Comparison of ENCODE assay signal across 10 mouse cellular contexts in genomic region chr7:30419561-30420499, GRCm38 (mm10). TPM values are rescaled to one million over a fixed set of nuclear protein-coding genes. Genes with fewer than 3 reads are reported as not detected.
DNase-seq lines count a peak whose midpoint lies in the region; ATAC-seq and TF ChIP-seq lines count a peak whose summit lies in the region.
"Had no signal": no experiment of that assay in that cellular context is flagged by ENCODE, and none has a peak within 500 bp of the region (broad histone marks: within the 10 kb centered on the region; RNA-seq: fewer than 3 reads in every experiment).

TSS of gene Hcst (minus strand) at chr7:30419854.

- peak; percentile 9 for DNase-seq in cerebellum, adult 8-10 months
- DNase-seq in G1E (ENCODE audit: low spot score), result peak; percentile 43
- DNase-seq in skeletal muscle tissue, adult 2 months (ENCODE audit: low read depth, low spot score), result peak; percentile 31
- DNase-seq in hindbrain, postnatal 0 days (ENCODE audit: low spot score), result no peak
- DNase-seq in frontal cortex, postnatal 25 days (ENCODE audit: low spot score in 2 of 2), result no peak
- DNase-seq: kidney, adult 8-10 months had no signal

- no peak within 1 kb of the TSS for H3K9ac ChIP-seq in liver, embryonic 12.5 days
- H3K9ac ChIP-seq in hindbrain, postnatal 0 days (replicated peaks; ENCODE audit: low read length), result no peak within 1 kb of the TSS
- no peak within 1 kb of the TSS for H3K9ac ChIP-seq in forebrain, embryonic 13.5 days
- H3K9ac ChIP-seq: forebrain, embryonic 12.5 days had no signal

- peaks cover 39% of the 10 kb centered on the region for H3K4me1 ChIP-seq in G1E (ENCODE audit: insufficient read depth, low read depth, low read length)
- peaks cover 42% of the 10 kb centered on the region for H3K4me1 ChIP-seq in liver, embryonic 12.5 days
- H3K4me1 ChIP-seq in hindbrain, postnatal 0 days (ENCODE audit: insufficient read depth, low read length), result peaks cover 5% of the 10 kb centered on the region; the same call in 1 of the 2 replicates
- H3K4me1 ChIP-seq in forebrain, embryonic 13.5 days, result peaks cover 21% of the 10 kb centered on the region

- no peaks in the 10 kb centered on the region for H3K9me3 ChIP-seq in G1E (replicated peaks)
- no peaks in the 10 kb centered on the region for H3K9me3 ChIP-seq in liver, embryonic 12.5 days (replicated peaks)
- no peaks in the 10 kb centered on the region for H3K9me3 ChIP-seq in hindbrain, postnatal 0 days (ENCODE audit: low read length)
- peaks cover 7% of the 10 kb centered on the region; the same call in 1 of the 2 replicates for H3K9me3 ChIP-seq in forebrain, embryonic 13.5 days (replicated peaks)
- H3K9me3 ChIP-seq: forebrain, embryonic 12.5 days had no signal

- H3K4me2 ChIP-seq in liver, embryonic 12.5 days, result peak within 1 kb of the TSS; percentile 95
- no peak within 1 kb of the TSS for H3K4me2 ChIP-seq in hindbrain, postnatal 0 days (ENCODE audit: low read depth, low read length)
- H3K4me2 ChIP-seq in forebrain, embryonic 13.5 days, result no peak within 1 kb of the TSS

- no peak for TF ChIP-seq CTCF in G1E (IDR thresholded peaks at IDR 0.05; ENCODE audit: low read depth, low read length)
- no peak for TF ChIP-seq CTCF in hindbrain, postnatal 0 days (IDR thresholded peaks at IDR 0.05; ENCODE audit: low read depth)

- 16% methylated on average over 10 of the region's 10 CpGs for WGBS in liver, embryonic 12.5 days (ENCODE audit: insufficient replicate concordance)
- WGBS in hindbrain, postnatal 0 days, result 74% methylated on average over 10 of the region's 10 CpGs
- WGBS in forebrain, embryonic 13.5 days, result 76% methylated on average over 10 of the region's 10 CpGs

- 0 out of 2 replicates have a peak, but pooled peaks cover 2% of the 10 kb centered on the region for H3K27me3 ChIP-seq in G1E (ENCODE audit: insufficient read depth, low read length)
- peaks cover 10% of the 10 kb centered on the region; the same call in 1 of the 2 replicates for H3K27me3 ChIP-seq in liver, embryonic 12.5 days (replicated peaks)
- no peaks in the 10 kb centered on the region for H3K27me3 ChIP-seq in hindbrain, postnatal 0 days (ENCODE audit: insufficient read depth, low read length)
- no peaks in the 10 kb centered on the region for H3K27me3 ChIP-seq in forebrain, embryonic 13.5 days

- peak within 1 kb of the TSS; percentile 50 for H3K27ac ChIP-seq in liver, embryonic 12.5 days
- no peak within 1 kb of the TSS for H3K27ac ChIP-seq in hindbrain, postnatal 0 days
- no peak within 1 kb of the TSS for H3K27ac ChIP-seq in forebrain, embryonic 13.5 days
- H3K27ac ChIP-seq: forebrain, embryonic 12.5 days had no signal

- peaks cover 16% of the 10 kb centered on the region for H3K36me3 ChIP-seq in G1E (replicated peaks)
- peaks cover 9% of the 10 kb centered on the region for H3K36me3 ChIP-seq in liver, embryonic 12.5 days
- H3K36me3 ChIP-seq in hindbrain, postnatal 0 days (ENCODE audit: insufficient read depth, low read length), result no peaks in the 10 kb centered on the region
- no peaks in the 10 kb centered on the region for H3K36me3 ChIP-seq in forebrain, embryonic 13.5 days (ENCODE audit: poor library complexity, severe bottlenecking)
- H3K36me3 ChIP-seq: forebrain, embryonic 12.5 days had no signal

- peak within 1 kb of the TSS; percentile 51; the same call in 1 of the 2 replicates for H3K4me3 ChIP-seq in G1E (ENCODE audit: low read depth, low read length)
- 0 out of 2 replicates have a peak within 1 kb of the TSS, but pooled peaks have one; percentile 16 for H3K4me3 ChIP-seq in liver, embryonic 12.5 days
- no peak within 1 kb of the TSS for H3K4me3 ChIP-seq in hindbrain, postnatal 0 days (ENCODE audit: low read length)
- no peak within 1 kb of the TSS for H3K4me3 ChIP-seq in forebrain, embryonic 13.5 days

- ATAC-seq in cerebellum, adult (ENCODE audit: insufficient number of reproducible peaks, low FRiP score, low TSS enrichment), result no peak
- ATAC-seq in G1E (ENCODE audit: extremely low read depth, insufficient number of reproducible peaks, low FRiP score, poor library complexity, severe bottlenecking), result peak; percentile 61
- ATAC-seq in liver, embryonic 12.5 days, result no peak
- ATAC-seq in hindbrain, postnatal 0 days, result no peak
- ATAC-seq in forebrain, embryonic 13.5 days, result no peak

RNA-seq across cellular contexts. Expression of gene Hcst, which starts in this region (rescaled TPM):
- total RNA-seq in G1E (2014; fragmentation: Nextera tagmentation) (not detected in 2 replicates), G1E (2017) (2.6 and 3.1 TPM in 2 replicates)
- polyA plus RNA-seq in G1E (2012), result 0.25 and 0.55 TPM in 2 replicates
- polyA plus RNA-seq in liver, embryonic 12.5 days (2016; fragmentation: Nextera tagmentation; extraction: Ambion mirVana), result 3.0 and 4.1 TPM in 2 replicates
- not detected in 2 replicates for total RNA-seq in hindbrain, postnatal 0 days (2014; rRNA removed)
- 0.84 and 1.0 TPM in 2 replicates for polyA plus RNA-seq in hindbrain, postnatal 0 days (2015; fragmentation: Nextera tagmentation; extraction: Ambion mirVana)
- 0.88 TPM in 1 of 2 replicates, not detected in the other for polyA plus RNA-seq in forebrain, embryonic 13.5 days (2015; fragmentation: Nextera tagmentation; extraction: Ambion mirVana)
- polyA plus RNA-seq: forebrain, embryonic 12.5 days had no signal

Comparison
In these comparisons a context has a peak if more than half of its experiments do, and no peak if none do; other contexts are left out.
1. DNase-seq: peak in cerebellum, adult 8-10 months (single experiment), G1E (single experiment) and skeletal muscle tissue, adult 2 months (single experiment); none in hindbrain, postnatal 0 days (single experiment) and frontal cortex, postnatal 25 days (0 of 2).
2. H3K4me3 ChIP-seq: peak in G1E (single experiment) and liver, embryonic 12.5 days (single experiment); none in hindbrain, postnatal 0 days (single experiment) and forebrain, embryonic 13.5 days (single experiment).